Mouse (Mus musculus): ENCODE results near the gene Nosip. TPM values are rescaled to one million over a fixed set of nuclear protein-coding genes. Genes with fewer than 3 reads are reported as not detected.

Nosip gene
- polyA plus RNA-seq, 2 experiments, result 23.1 to 26.4 TPM

DNA sequence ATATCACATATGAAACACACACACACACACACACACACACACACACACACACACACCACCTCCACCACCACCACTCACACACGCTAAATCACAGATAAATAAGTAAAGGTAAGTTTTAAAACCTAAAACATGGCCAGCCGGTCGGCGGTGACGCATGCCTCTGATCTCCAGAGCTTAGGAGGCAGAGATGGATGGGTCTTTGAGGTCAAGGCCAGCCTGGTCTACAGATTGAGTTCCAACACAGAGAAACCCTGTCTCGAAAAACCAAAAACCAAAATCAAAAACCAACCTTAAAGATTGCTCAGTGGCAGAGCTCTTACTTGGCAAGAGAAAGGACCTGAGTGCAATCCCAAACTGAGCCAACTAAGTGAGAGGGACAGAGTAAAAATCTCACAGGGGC lies 37.8 kb downstream of the Nosip start:
- no peaks in the 10 kb centered on the region for H3K9me3 ChIP-seq (ENCODE audit: control insufficient read depth, low read length)
- H3K4me1 ChIP-seq (replicated peaks; ENCODE audit: control insufficient read depth in 2 of 2, insufficient read depth in 2 of 2, low read length in 1 of 2), result peaks cover 0 to 5% of the 10 kb centered on the region in 2 experiments; a peak in 2 of 4 replicates
- H3K27ac ChIP-seq, result no peak overlapping the region
- WGBS (ENCODE audit: insufficient replicate concordance), result 74% methylated on average over 6 of the region's 6 CpGs
- no peak overlapping the region for H3K9ac ChIP-seq (replicated peaks)
- H3K36me3 ChIP-seq (replicated peaks; ENCODE audit: control insufficient read depth, insufficient read depth, low read depth), result no peaks in the 10 kb centered on the region
- ATAC-seq (ENCODE audit: insufficient read depth), result no peak
- DNase-seq (ENCODE audit: low read depth in 3 of 3, low spot score in 3 of 3), result no peak
- no peak for TF ChIP-seq CTCF (IDR thresholded peaks at IDR 0.05; ENCODE audit: low read depth)
- TF ChIP-seq EP300 (IDR thresholded peaks at IDR 0.05; ENCODE audit: low read depth), result no peak
- no peak overlapping the region for H3K4me3 ChIP-seq (ENCODE audit: insufficient read depth in 1 of 2, low read depth in 2 of 2, low read length in 2 of 2)
- H3K27me3 ChIP-seq (ENCODE audit: control insufficient read depth, insufficient read depth, low read length), result no peaks in the 10 kb centered on the region
- H3K4me2 ChIP-seq (ENCODE audit: low read depth), result no peak overlapping the region

DNA sequence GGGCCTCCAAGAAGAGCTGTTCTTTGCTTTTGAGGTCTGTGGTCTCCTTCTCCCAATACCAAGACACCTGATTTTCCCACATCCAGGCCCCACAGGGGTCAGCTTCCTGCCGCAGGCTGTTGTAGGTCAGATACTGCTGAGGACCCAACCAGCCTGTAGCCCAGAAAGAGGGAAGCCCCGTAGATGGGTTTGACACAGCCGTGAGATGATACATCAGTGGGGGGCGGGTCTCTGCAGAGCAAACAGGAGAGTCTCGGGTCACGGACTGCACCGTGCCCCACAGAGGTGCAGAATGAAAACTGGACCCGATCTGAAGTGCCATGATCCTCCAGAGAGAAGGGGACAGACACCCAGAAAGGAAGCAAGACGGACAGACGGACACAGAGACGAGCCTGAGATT lies 40.2 kb downstream of the Nosip start:
- H3K9me3 ChIP-seq (ENCODE audit: control insufficient read depth, low read length), result no peaks in the 10 kb centered on the region
- TF ChIP-seq EP300 (IDR thresholded peaks at IDR 0.05; ENCODE audit: low read depth) (no peak), CTCF (IDR thresholded peaks at IDR 0.05; ENCODE audit: low read depth) (no peak)
- peaks cover 0 to 5% of the 10 kb centered on the region in 2 experiments; a peak in 2 of 4 replicates for H3K4me1 ChIP-seq (replicated peaks; ENCODE audit: control insufficient read depth in 2 of 2, insufficient read depth in 2 of 2, low read length in 1 of 2)
- H3K4me2 ChIP-seq (ENCODE audit: low read depth), result peak overlapping the region; percentile 53
- H3K27ac ChIP-seq, result no peak overlapping the region
- ATAC-seq (ENCODE audit: insufficient read depth), result no peak
- no peak for DNase-seq (ENCODE audit: low read depth in 3 of 3, low spot score in 3 of 3)
- H3K36me3 ChIP-seq (replicated peaks; ENCODE audit: control insufficient read depth, insufficient read depth, low read depth), result no peaks in the 10 kb centered on the region
- H3K9ac ChIP-seq (replicated peaks), result no peak overlapping the region
- 41% methylated on average over 11 of the region's 11 CpGs for WGBS (ENCODE audit: insufficient replicate concordance)
- no peaks in the 10 kb centered on the region for H3K27me3 ChIP-seq (ENCODE audit: control insufficient read depth, insufficient read depth, low read length)
- H3K4me3 ChIP-seq (ENCODE audit: insufficient read depth in 1 of 2, low read depth in 2 of 2, low read length in 2 of 2), result peak overlapping the region; percentile 1 to 34; a peak in 2 of 4 replicates

DNA sequence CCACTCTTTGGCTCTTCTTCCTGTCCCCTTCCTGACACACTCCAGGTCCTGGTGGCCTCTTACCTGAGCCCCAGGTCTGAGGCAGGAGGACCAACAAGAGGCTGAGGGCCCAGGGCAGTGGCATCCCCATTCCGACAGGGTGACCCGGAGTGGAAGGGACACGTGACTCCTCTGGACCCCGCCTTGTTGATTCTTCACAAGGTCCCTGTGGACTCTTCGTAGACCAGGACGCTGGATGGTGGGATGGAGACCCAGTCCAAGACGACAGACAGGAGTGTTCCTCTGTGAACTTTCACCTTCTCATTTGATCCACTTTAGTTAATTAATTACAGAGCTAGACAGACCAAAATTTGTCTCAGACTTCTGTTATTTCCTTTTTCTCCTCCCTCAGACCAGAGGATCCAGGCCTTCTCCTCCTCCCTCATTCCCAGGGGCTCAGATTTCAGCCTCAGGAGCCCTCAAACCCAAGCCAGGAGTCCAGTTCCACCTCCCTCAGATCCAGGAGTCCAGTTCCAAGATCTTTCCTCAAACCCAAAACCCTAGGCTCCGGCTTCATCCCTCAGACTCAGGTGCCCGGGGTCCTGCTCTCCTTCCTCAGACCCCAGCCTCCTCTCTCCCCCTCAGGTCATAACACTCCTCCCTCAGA lies 40.8 kb downstream of the Nosip start:
- H3K27me3 ChIP-seq (ENCODE audit: control insufficient read depth, insufficient read depth, low read length), result no peaks in the 10 kb centered on the region
- TF ChIP-seq EP300 (IDR thresholded peaks at IDR 0.05; ENCODE audit: low read depth) (no peak), CTCF (IDR thresholded peaks at IDR 0.05; ENCODE audit: low read depth) (no peak)
- ATAC-seq (ENCODE audit: insufficient read depth), result no peak; the same call in 1 of the 2 replicates
- peaks cover 0 to 5% of the 10 kb centered on the region in 2 experiments; a peak in 2 of 4 replicates for H3K4me1 ChIP-seq (replicated peaks; ENCODE audit: control insufficient read depth in 2 of 2, insufficient read depth in 2 of 2, low read length in 1 of 2)
- H3K9me3 ChIP-seq (ENCODE audit: control insufficient read depth, low read length), result no peaks in the 10 kb centered on the region
- no peaks in the 10 kb centered on the region for H3K36me3 ChIP-seq (replicated peaks; ENCODE audit: control insufficient read depth, insufficient read depth, low read depth)
- no peak for DNase-seq (ENCODE audit: low read depth in 3 of 3, low spot score in 3 of 3)
- peak overlapping the region; percentile 30 to 34 for H3K4me3 ChIP-seq (ENCODE audit: insufficient read depth in 1 of 2, low read depth in 2 of 2, low read length in 2 of 2)
- H3K4me2 ChIP-seq (ENCODE audit: low read depth), result peak overlapping the region; percentile 53
- WGBS (ENCODE audit: insufficient replicate concordance), result 62% methylated on average over 9 of the region's 9 CpGs
- H3K27ac ChIP-seq, result no peak overlapping the region
- no peak overlapping the region for H3K9ac ChIP-seq (replicated peaks)

DNA sequence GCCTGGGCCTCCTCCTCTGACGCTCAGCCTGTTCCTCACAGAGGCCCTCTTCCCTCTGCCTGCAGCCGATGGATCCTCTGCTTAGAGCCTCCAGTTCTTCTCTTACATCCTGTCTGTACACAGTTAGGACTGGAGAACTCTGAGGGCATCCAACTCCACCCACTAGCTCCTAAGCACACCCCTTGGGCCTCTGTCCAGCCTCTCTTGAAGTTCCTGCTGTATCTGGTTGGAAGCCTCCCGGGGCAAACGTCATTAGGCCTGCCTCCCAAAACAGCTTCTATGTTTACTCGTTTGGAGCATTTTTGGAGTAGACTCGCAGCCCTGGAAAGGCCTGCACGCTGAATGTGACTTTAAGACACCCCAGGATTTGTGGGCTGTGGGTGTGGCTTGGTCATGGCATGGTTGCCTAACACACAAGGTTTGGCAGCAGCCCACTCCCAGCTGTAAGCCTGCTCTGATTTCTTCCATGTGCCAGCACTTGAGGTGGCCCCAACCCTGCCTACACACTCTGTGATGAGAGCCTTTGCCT lies 41.5 kb downstream of the Nosip start, which contains the start of gene Fcgrt:
Gene Fcgrt, minus strand, starts transcription at position 200 of the 529 bp plus-strand sequence.
- Histone ChIP-seq H3K9me3 (ENCODE audit: control insufficient read depth, low read length) (no peaks in the 10 kb centered on the region), H3K9ac (replicated peaks) (no peak within 1 kb of the TSS), H3K4me2 (ENCODE audit: low read depth) (peak within 1 kb of the TSS; percentile 53), H3K4me3 (ENCODE audit: insufficient read depth in 1 of 2, low read depth in 2 of 2, low read length in 2 of 2) (peak within 1 kb of the TSS; percentile 30 to 34), H3K27ac (no peak within 1 kb of the TSS), H3K27me3 (ENCODE audit: control insufficient read depth, insufficient read depth, low read length) (no peaks in the 10 kb centered on the region), H3K4me1 (replicated peaks; ENCODE audit: control insufficient read depth in 2 of 2, insufficient read depth in 2 of 2, low read length in 1 of 2) (peaks cover 0 to 5% of the 10 kb centered on the region in 2 experiments; a peak in 2 of 4 replicates), H3K36me3 (replicated peaks; ENCODE audit: control insufficient read depth, insufficient read depth, low read depth) (no peaks in the 10 kb centered on the region)
- no peak for DNase-seq (ENCODE audit: low read depth in 3 of 3, low spot score in 3 of 3)
- TF ChIP-seq EP300 (IDR thresholded peaks at IDR 0.05; ENCODE audit: low read depth), result no peak
- TF ChIP-seq CTCF (IDR thresholded peaks at IDR 0.05; ENCODE audit: low read depth), result no peak
- WGBS (ENCODE audit: insufficient replicate concordance), result 39% methylated on average over 7 of the region's 7 CpGs
- ATAC-seq (ENCODE audit: insufficient read depth), result peak; percentile 77

DNA sequence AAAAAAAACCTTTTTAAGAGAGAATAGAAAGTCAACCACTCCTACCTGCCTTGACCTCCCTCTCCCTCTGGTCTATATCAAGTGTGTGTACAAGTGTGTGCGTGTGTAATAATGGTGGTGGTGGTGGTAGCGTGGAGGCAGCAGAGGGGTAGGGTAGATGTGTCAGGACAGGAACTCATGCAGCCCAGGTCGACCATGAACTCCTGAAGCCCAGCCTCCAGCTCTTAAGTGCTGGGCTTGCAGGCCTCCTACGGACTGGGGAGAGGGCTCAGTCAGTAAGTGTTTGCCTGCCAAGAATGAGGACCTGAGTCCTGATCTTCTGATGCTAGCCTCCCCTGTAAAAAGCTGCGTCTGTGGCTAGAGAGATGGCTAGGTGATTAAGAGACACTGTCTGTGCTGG lies 42.7 kb downstream of the Nosip start:
- 60% methylated on average over 5 of the region's 5 CpGs for WGBS (ENCODE audit: insufficient replicate concordance)
- no peak overlapping the region for H3K4me2 ChIP-seq (ENCODE audit: low read depth)
- peaks cover 0 to 5% of the 10 kb centered on the region in 2 experiments; a peak in 2 of 4 replicates for H3K4me1 ChIP-seq (replicated peaks; ENCODE audit: control insufficient read depth in 2 of 2, insufficient read depth in 2 of 2, low read length in 1 of 2)
- no peak for DNase-seq (ENCODE audit: low read depth in 3 of 3, low spot score in 3 of 3)
- no peaks in the 10 kb centered on the region for H3K9me3 ChIP-seq (ENCODE audit: control insufficient read depth, low read length)
- ATAC-seq (ENCODE audit: insufficient read depth), result no peak
- no peak overlapping the region for H3K9ac ChIP-seq (replicated peaks)
- no peak overlapping the region for H3K4me3 ChIP-seq (ENCODE audit: insufficient read depth in 1 of 2, low read depth in 2 of 2, low read length in 2 of 2)
- TF ChIP-seq EP300 (IDR thresholded peaks at IDR 0.05; ENCODE audit: low read depth), result no peak
- no peaks in the 10 kb centered on the region for H3K36me3 ChIP-seq (replicated peaks; ENCODE audit: control insufficient read depth, insufficient read depth, low read depth)
- H3K27ac ChIP-seq, result no peak overlapping the region
- no peaks in the 10 kb centered on the region for H3K27me3 ChIP-seq (ENCODE audit: control insufficient read depth, insufficient read depth, low read length)

Data from liver, embryonic 14.5 days (tissue).